Mouse (Mus musculus) lung, postnatal 10 days (tissue): Measurements from ENCODE around the gene Tjp1.
A peak's percentile ranks its signal among the peaks of the same experiment; 100 is the strongest.

ENCODE experiments used
- DNase-seq: peaks from one replicate; pipeline ENCODE4 v3.0.0; 2021

Gene Tjp1

DNA sequence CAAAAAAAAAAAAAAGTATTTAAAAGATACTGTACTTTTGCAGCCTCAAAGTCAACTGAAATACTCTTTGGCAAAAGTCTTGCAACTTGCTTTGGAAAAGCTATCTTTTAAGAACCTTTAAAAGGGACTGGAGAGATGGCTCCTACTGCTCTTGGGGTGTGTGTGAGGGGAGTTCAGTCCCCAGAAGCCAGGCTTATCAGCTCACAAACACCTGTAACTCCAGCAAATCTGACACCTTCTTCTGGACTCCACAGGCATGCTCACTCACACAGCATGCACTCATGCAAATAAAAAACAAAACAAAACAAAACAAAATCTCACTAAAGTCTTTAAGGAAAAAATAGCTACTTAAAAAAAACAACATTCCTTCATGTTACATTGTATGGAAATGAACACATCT, 179.0 kb downstream of the Tjp1 start:
- no peak for DNase-seq

DNA sequence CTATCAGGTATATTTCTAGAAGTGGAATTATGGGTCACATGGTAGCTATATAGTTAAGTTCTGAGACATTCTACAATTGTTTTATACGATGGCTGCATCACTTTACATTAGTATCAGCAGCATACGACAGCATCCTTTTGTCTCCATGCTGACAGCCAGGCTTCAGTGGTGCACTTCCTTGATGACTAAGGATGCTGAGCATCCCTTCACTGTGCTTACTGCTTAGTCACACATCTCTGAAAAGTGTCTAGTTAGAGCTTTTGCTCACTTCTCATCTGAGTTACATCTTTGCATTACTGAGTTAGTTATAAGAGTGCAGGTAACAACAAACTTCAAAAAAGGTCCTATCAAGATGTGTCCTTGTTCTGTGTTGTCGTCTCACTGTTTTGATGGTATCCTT, 182.3 kb downstream of the Tjp1 start:
- DNase-seq: no peak

DNA sequence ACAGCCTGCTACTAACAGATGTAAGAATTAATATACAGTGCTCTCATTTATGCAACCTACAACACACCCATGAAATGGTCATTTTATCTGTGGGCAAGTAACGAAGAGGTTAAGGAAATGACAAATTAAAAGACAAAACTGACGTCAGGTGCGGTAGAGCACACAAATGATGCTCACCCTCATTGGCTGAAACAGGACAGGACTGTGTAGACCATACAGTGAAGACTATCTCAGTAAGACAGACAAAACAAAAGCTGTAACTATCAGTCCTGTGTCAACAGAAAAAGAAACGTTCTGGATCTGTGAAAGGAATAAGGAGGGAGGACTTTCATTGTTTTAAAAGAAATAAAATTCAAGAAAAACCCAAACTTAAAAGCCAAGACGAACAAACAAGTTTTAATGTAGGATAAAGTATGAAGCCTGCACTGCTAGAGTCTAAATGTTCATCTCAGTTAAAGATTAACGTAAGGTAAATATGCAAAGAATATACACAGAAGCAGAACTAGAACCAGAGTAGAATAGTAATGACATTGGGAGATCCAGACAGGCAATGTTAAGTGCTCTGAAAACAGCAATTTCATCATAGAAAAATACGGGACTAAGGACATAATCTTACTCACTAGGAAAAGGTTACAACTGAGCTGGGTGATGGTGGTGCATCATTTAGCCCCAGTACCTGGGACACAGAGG, 189.9 kb downstream of the Tjp1 start:
- DNase-seq: no peak

DNA sequence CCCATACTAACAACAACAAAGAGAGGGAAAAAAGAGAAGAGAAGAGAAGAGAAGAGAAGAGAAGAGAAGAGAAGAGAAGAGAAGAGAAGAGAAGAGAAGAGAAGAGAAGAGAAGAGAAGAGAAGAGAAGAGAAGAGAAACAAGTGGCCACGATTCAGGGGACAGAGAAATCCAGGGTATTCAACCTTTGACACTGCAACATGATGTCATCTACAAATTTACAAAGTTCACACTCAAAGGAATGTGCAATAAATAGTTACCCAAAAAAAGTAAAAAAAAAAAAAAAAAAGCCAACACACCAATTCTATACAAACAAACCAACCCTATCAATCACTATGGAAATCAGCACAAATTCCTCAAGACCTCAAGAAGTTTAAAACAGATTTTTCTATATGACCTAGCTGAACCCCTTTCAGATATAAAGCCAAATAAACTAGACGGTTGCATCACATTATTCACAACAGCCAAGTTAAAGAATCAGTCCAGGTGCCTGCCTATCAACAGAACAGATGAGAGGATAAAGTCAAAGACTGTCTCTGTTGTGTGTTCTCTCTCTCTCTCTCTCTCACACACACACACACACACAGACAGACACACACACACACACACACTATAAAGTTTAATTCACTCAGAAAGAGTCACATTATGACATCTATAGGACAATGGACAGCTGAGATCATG, 194.4 kb downstream of the Tjp1 start:
- DNase-seq: no peak

DNA sequence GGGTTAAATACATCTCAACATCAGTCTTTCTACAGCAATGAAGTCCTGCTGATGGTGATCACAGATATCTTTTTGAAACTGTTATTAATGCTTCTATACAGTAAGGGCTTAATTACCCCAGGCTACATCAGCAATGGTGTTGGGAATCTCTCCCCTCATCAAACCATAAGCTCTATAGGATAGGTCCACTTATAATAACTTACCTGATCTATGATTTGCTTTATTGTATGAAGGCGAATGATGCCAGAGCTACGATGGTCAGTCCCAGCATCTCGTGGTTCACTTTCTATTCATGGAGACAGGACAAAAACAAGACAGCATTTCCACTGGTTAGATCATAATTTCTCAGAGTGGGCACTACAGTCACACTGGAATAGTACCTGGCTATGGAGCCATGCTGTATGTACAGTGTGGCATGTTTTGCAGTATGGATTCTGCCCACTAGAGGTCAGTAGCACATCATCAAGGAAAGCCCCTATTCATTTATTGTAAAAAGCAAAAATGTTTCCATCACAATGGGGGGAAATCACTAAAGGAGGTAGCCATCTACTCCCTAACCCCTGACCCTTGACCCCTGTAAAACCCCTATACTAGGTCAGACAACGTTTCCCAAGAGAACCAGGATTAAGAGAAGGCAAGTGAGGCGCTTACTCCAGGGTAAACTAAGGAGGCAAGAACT, 208.4 kb downstream of the Tjp1 start:
- peak; percentile 78 for DNase-seq

DNA sequence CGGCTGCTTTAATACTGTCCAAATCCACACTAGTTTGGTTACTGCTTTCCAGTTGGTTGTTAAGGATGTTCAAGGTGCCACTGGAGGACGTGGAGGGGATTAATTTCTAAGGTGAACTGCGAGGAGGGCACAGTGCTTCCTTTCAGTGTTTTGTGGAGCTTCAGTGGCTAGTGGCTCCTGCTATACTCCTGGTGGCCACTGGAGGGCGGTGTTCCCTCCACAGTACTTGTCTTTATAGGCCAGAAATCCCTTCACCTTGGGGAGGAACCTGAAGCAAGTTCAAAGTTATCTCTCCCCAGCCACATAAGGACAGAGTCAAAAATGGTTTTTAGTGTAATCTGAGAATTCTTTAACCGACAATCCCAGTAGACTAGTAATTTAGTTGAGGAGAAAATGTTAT, 210.2 kb downstream of the Tjp1 start:
- peak; percentile 64 for DNase-seq

DNA sequence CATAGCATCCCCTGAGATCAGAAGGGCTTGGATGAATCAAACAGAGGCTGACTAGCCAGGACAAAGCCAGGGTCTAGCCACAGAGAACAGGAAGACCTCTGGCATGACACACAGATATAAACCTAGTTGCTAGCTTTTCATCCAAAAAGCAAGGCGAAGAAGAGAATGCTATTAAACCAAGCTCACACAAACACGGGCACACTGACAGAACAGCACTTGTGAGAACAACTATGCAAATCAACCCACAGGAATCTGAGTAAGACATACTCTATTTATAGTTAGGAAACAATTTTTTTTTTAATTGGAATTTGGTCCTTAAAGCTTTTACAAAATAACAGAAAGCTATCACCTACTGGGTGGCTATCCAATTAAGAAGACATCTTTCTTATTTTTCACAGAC, 212.4 kb downstream of the Tjp1 start:
- DNase-seq: no peak

DNA sequence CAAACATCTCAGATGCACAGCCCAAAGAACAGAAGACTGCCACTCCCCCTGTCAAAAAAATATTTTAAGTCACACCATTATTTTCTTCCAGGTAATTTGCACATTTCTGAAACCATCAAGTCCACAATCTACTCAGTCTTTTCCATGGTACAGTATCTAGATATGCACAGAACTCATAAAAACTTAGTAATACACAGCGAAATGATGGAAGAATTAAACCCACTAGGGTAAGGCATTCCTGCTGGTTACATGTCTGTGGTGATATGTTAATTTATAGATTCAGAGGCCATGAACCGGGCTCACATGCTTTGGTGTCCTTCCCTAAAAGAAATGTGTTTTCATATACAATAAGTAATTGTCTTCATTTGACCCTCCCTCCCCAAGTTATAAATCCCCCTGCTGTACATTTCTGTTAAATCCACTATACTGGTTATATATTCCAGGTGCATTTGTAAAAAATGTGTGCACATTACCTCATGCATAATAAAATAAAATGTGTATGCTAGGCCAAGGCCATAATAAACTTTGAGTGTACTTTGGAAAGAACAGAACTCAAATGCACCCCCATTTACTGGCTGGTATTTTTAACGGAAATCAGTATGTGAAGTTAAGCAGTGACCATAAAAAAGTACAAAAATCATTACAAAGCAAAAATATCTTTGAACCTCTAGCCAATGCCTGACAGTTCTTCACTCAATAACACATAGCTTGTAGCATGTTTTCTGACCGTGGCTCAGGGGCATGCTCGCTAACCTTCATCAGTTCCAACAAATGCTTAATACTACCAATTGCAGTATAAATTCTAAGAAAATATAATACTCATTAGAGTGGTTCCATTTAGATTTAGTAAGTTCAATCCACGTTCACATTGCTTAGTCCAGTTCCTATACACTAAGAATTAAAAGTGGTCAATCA, 230.6 kb downstream of the Tjp1 start:
- DNase-seq: no peak

DNA sequence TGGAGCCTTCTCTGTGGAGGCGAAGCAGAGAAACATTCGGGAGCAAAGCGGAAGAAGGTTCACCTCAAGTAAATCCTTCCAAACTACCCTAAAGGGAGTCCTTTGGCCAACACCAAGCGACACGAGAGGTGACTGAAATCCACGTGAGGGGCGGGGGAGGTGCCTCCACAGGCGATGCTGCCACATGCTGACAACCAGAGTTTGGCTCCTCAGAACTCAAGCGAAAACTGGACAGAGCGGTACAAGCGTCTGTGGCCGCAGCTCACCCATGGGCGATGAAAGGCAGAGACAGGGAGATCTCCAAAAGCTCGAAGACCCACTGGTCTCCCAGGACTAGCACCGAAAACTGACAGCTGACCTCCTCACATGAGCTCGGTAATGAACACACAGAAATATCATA, 244.7 kb downstream of the Tjp1 start:
- DNase-seq: no peak

DNA sequence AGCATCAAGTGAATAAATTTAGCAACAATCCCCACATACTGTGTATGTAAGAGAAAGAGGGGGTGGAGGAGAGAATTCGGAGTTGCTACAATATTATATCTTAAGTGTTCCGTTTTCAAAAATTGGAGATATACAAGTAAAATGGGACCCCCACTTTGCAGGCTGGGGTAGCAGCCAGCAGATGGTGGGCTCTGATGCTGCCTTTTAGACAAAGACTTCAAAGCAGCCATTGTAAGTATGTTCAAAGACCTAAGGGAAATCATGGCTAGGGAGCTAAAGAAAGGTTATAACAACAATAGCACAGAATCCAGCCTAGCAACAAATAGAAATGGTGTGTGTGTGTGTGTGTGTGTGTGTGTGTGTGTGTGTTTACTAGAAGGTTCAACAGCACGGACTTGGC, 245.6 kb downstream of the Tjp1 start:
- DNase-seq: no peak

DNA sequence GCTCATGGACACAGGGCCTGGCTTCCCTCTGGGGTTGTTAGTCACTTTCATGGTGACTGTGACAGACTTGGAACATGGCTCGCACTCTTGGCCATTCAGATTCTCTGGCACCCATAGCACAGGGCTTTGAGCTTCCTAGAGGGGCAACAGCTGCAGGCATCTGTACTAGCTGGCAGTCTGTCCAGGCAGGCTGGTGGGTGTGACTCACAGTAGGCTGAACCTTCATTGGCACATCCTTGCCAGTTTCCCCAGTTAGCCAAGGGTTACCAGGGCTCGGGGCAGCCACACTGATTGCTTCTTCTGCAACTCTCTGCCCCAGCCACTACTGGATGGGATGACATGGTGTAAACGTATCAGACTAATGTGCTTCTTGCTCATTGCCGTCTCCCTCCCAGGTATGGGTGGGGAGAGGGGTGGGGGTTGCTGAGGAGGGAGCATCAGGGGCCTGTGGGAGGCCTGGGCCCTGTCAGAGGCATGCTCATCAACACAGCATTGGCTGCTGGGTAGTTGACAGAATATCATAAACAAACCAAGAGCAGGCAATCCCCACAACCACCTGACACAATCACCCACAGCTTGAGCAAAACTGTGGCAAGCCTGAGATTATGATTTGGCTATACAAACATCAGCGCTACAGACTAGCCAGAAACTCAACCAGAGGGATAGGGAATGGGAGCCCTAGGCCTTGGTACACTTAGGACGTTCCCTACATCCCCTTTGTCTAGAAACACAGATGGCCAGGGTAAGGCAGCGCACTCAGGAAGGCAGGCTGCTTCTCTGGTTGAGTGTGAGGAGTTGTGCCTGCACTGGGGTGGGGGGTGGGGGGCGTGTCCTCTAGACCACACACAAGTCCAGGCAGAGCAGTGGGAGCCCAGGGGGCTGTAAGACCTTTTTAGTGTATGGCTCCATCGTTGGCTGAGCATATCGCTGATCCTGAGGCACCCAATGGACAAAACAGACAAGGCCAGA, 246.4 kb downstream of the Tjp1 start:
- DNase-seq: peak; percentile 68

DNA sequence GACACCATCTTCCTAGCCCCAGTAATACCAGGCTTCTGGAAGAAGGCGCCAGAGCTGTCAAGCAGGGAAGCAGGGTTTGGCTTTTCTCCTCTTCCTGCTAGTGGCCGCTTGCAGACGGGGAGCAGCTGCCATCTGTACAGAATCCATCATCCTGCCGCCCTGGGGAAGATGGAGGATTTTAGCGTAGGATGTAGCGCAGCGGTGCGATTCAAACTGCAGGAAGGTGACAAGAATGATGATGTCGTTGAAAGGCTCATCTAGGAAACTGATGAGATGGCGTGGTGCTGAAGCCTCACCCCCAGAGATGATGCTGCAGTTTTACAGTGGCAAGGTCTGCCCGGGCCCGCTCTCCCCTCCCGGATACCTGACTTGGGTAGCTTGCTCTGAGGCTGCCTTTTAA, 248.3 kb downstream of the Tjp1 start:
- peak; percentile 12 for DNase-seq

DNA sequence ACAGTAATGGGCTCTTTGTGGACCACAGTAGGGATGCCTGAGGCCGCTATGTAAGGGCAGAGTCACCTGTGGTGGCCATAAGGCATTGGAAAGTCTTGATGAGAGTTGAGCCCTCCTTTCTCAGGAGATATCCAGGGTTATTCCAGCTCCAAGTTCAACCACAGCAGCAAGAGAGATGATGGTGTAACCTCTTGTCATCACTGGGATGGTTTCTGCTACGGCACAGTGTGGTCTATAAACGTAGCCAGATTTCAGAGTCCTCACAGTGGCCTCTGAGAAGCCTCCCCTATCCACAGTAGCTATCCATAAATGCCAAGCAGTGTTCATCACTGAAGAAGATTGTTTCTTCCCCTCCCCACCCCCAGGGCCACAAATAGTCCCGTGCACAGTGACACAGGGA, 251.8 kb downstream of the Tjp1 start:
- DNase-seq: no peak

DNA sequence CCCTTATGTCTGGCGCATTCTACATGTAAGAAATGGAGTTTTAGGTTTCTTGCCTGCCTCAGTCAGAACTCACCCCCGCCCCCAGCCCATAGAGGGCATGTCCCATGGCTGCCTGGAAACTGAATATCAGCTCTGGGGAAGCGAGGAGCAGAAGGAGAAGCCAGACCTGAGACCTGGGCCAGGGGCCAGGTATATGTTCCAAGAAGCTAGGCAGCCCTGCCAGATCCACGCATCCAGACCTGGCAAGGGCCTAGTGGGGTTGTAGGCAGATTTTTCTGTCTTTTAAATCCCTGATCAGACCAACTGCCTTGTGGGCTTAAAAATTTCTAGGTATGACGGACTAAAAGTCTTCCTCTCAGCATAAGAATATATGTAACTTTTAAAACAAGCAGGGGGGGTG, 253.4 kb downstream of the Tjp1 start:
- DNase-seq: no peak

DNA sequence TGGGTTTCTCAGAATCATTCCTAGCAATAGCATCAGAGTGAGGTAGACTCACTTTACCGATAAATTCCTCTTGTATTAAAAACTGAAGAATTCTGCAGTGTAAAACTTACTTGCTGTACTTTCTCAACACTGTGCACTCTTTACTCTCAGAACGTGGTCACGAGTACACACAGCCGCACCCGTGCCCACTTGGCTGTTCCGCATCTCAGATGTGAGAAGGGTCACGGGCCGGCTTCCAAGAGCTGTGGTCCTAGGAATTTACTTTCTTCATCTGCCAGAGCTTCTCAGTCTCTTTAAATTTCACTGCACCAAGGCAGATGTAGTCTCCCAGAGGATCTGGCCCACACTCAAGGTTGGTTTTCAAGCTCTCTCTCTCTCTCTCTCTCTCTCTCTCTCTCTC, 277.9 kb downstream of the Tjp1 start:
- peak; percentile 45 for DNase-seq
